Mouse (Mus musculus) midbrain, embryonic 15.5 days (tissue): ENCODE results near the gene Muc20. TPM values are rescaled to one million over a fixed set of nuclear protein-coding genes. Genes with fewer than 3 reads are reported as not detected.

Experiments
- ATAC-seq: fragments of 200-750 bp; cut with Nextera tagmentation; replicated peaks from 2 replicates; pipeline ENCODE4 v1.8.0; 2017; ENCODE audit warnings: moderate TSS enrichment
- H3K27ac ChIP-seq: fragments of 300-500 bp; sonication (generic); 2 replicates; pipeline ENCODE4 v1.5.1; 2015; ENCODE audit warnings: mild to moderate bottlenecking, inconsistent platforms
- H3K27me3 ChIP-seq: fragments of 300-500 bp; sonication (generic); replicated peaks from 2 replicates; pipeline ENCODE4 v1.6.1; 2015; ENCODE audit warnings: inconsistent platforms
- H3K36me3 ChIP-seq: fragments of 300-500 bp; sonication (generic); replicated peaks from 2 replicates; pipeline ENCODE4 v1.6.1; 2015; ENCODE audit warnings: inconsistent platforms
- H3K4me1 ChIP-seq: fragments of 300-500 bp; sonication (generic); 2 replicates; pipeline ENCODE4 v1.6.1; 2015; ENCODE audit warnings: inconsistent platforms
- H3K4me2 ChIP-seq: fragments of 300-500 bp; sonication (generic); 2 replicates; pipeline ENCODE4 v1.6.1; 2015; ENCODE audit warnings: inconsistent platforms, mild to moderate bottlenecking, moderate library complexity
- H3K4me3 ChIP-seq: fragments of 300-500 bp; sonication (generic); 2 replicates; pipeline ENCODE4 v1.5.1; 2015; ENCODE audit warnings: mild to moderate bottlenecking, inconsistent platforms
- H3K9ac ChIP-seq: fragments of 300-500 bp; sonication (generic); 2 replicates; pipeline ENCODE4 v1.6.1; 2015; ENCODE audit warnings: mild to moderate bottlenecking, inconsistent platforms
- H3K9me3 ChIP-seq: fragments of 300-500 bp; sonication (generic); 2 replicates; pipeline ENCODE4 v1.6.1; 2016; ENCODE audit warnings: inconsistent platforms
- WGBS: fragments of 180-500 bp; shearing (Covaris S2); methylation state at CpG from one replicate; pipeline ENCODE4 v1.1.7; 2015; ENCODE audit warnings: mixed read lengths; 5-methylcytosine and 5-hydroxymethylcytosine counted together
- polyA plus RNA-seq: library from polyadenylated mRNA; unstranded; fragments of >200 nt; fragmentation: Nextera tagmentation; extraction: Ambion mirVana; gene quantifications from 2 replicates; pipeline ENCODE4 v1.2.1, GENCODE M21; 2015

Muc20 gene
- polyA plus RNA-seq, 1 experiment from 2014 or later: not detected

- ATAC-seq: 0 out of 2 replicates have a peak, but pooled peaks have one; percentile 27
Observed at GRCm38 (mm10) chr16:32814539-32814938, 17.3 kb upstream of the Muc20 start.

DNA sequence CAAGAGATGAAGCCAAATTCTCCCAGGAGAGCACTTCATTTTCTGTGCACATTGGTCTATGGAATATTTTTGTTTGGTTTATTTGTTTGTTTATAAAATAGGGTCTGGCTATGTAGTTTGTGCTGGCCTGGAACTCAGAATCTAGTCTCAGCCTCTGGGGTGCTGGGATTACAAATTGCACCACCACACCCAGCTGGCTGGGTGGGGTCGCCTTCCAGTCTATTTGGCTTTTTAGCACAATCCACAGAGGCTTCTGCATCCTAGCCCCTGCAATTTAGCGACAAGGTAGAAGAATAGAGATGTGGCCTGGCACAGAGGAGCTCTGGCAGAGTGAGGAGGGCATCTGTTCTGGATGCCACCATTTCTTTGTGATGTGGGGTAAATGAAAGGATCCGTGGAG lies 16.5 kb upstream of the Muc20 start:
- WGBS: 66% methylated on average over 3 of the region's 3 CpGs
- no peak overlapping the region for H3K27ac ChIP-seq
- no peaks in the 10 kb centered on the region for H3K9me3 ChIP-seq
- H3K4me1 ChIP-seq: peaks cover 9% of the 10 kb centered on the region
- H3K9ac ChIP-seq: no peak overlapping the region
- no peak overlapping the region for H3K4me3 ChIP-seq
- no peak for ATAC-seq
- no peaks in the 10 kb centered on the region for H3K27me3 ChIP-seq
- H3K36me3 ChIP-seq: no peaks in the 10 kb centered on the region
- no peak overlapping the region for H3K4me2 ChIP-seq

More at GRCm38 (mm10) chr16:32814539-32814938, 17.3 kb upstream of the Muc20 start:
- no peaks in the 10 kb centered on the region for H3K27me3 ChIP-seq
- H3K4me1 ChIP-seq: peaks cover 9% of the 10 kb centered on the region
- peak overlapping the region; percentile 58 for H3K4me2 ChIP-seq
- H3K27ac ChIP-seq: no peak overlapping the region
- H3K36me3 ChIP-seq: no peaks in the 10 kb centered on the region
- H3K4me3 ChIP-seq: peak overlapping the region; percentile 34
- no peaks in the 10 kb centered on the region for H3K9me3 ChIP-seq
- 29% methylated on average over 14 of the region's 14 CpGs for WGBS
- H3K9ac ChIP-seq: peak overlapping the region; percentile 17; the same call in 1 of the 2 replicates

DNA sequence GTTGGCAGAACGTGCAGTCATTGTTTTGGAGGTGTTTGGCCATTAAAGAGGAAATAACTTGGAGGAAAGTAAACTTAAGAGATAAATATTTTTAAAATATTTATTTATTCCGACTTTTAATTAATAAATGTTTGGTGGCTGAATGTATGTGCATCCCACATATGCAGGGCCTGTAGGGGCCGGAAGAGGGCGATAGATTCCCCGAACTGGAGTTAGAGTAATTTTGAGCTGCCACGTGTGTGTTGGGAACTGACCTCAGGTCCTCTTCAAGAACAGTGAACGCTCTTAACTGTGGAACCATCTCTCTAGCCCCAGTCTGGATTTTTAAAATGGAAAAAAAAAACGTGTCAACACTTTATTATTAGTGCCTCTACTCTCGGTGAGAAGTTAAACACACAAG lies 16.1 kb upstream of the Muc20 start:
- WGBS: 49% methylated on average over 9 of the region's 9 CpGs
- no peak for ATAC-seq
- no peak overlapping the region for H3K4me2 ChIP-seq
- H3K27me3 ChIP-seq: no peaks in the 10 kb centered on the region
- no peak overlapping the region for H3K4me3 ChIP-seq
- H3K4me1 ChIP-seq: peaks cover 9% of the 10 kb centered on the region
- no peaks in the 10 kb centered on the region for H3K9me3 ChIP-seq
- no peaks in the 10 kb centered on the region for H3K36me3 ChIP-seq
- no peak overlapping the region for H3K27ac ChIP-seq
- no peak overlapping the region for H3K9ac ChIP-seq

DNA sequence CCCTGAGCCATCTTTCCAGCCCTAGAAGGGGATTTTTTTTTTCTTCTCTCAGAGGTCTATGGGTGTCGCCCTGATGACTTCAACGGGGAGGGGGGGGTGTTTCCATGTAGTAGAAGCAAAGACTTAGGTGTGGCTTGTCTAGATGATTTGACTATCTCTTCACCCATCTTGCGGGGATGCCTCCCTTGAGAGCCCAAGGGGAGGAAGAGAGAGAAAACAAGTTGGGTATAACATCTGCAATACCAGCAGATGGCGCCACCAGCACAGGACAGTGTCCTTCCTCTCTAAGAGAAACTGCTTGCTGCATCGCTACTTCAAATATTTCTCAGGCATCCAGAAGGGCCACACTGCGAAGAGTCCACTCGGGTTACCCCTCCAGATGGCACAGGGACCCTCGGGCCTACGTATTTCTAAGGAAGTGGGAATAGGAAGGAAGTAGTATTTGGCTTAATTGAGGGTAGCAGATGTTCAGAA lies 15.7 kb upstream of the Muc20 start:
- H3K9me3 ChIP-seq: no peaks in the 10 kb centered on the region
- H3K27ac ChIP-seq: no peak overlapping the region
- H3K27me3 ChIP-seq: no peaks in the 10 kb centered on the region
- peak; percentile 50; the same call in 1 of the 2 replicates for ATAC-seq
- no peak overlapping the region for H3K4me2 ChIP-seq
- peaks cover 9% of the 10 kb centered on the region for H3K4me1 ChIP-seq
- 4% methylated on average over 9 of the region's 9 CpGs for WGBS
- H3K9ac ChIP-seq: no peak overlapping the region
- no peaks in the 10 kb centered on the region for H3K36me3 ChIP-seq
- no peak overlapping the region for H3K4me3 ChIP-seq

DNA sequence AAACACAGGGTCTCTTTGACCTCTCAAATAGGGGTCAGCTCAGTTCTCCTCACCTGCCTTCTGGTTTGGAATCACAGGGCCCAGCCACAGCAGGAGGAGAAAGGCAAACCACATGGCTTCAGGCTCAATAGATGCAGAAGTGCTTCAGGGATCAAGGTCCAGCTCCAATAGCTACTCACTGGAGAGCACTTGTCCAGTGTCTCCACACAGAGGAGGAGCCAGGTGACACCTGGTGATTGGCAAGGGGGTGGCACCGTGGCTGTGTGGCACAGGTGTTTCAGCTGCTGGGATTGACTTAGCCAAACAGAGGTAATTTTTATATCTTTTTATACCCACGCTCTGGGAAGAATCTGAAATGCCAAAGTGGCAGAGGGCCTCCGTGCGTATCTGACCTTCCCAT lies 13.1 kb upstream of the Muc20 start, which contains the start of gene Smbd1:
Gene Smbd1, minus strand, starts transcription at position 157 of the 400 bp plus-strand sequence.
- Histone ChIP-seq H3K27ac (no peak within 1 kb of the TSS), H3K4me2 (no peak within 1 kb of the TSS), H3K4me1 (peaks cover 9% of the 10 kb centered on the region), H3K36me3 (no peaks in the 10 kb centered on the region), H3K27me3 (no peaks in the 10 kb centered on the region), H3K9ac (no peak within 1 kb of the TSS), H3K4me3 (no peak within 1 kb of the TSS), H3K9me3 (no peaks in the 10 kb centered on the region)
- 89% methylated on average over 4 of the region's 4 CpGs for WGBS
- no peak for ATAC-seq

DNA sequence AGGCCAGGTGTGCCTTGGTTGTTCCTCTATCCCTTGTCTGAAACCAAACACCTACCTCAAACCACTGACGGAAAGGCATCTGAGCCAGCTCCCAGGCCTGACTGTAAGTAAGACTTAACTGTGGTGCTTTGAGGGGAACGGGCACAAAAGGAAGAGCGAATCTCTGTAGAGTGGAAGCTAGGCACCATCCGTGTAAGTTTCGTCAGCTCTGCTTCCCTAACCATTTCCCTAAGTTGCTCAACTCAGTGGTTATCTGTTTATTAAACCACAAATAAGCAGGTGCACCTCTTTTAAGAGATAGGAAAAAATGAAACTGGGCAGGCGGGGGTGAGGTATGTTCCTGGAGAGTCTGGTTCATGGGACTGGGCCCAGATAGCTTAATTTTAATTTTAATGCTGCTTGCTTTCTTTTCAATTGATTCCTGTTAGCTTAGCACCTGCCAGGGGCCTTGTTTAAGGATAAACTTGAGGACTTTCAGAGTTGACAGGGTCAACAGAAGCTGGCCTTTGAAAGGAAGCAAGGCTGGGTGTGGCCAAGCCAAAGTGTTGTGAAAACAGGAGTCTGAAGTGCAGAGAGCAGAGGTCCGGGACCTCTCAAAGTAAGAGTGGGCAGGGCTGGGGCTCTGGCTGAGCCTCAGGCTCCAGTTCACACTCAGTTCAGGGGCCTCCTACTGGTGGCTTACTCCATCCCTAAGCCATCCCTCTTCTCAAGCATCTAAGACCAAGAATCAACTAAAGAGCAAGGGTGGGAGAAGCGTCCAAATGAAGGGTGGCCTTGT lies 10.4 kb upstream of the Muc20 start:
- no peaks in the 10 kb centered on the region; the same call in 1 of the 2 replicates for H3K4me1 ChIP-seq
- no peak for ATAC-seq
- H3K36me3 ChIP-seq: no peaks in the 10 kb centered on the region
- no peak overlapping the region for H3K4me3 ChIP-seq
- H3K4me2 ChIP-seq: no peak overlapping the region
- H3K27ac ChIP-seq: no peak overlapping the region
- no peaks in the 10 kb centered on the region for H3K27me3 ChIP-seq
- 65% methylated on average over 8 of the region's 8 CpGs for WGBS
- H3K9me3 ChIP-seq: no peaks in the 10 kb centered on the region
- H3K9ac ChIP-seq: no peak overlapping the region

DNA sequence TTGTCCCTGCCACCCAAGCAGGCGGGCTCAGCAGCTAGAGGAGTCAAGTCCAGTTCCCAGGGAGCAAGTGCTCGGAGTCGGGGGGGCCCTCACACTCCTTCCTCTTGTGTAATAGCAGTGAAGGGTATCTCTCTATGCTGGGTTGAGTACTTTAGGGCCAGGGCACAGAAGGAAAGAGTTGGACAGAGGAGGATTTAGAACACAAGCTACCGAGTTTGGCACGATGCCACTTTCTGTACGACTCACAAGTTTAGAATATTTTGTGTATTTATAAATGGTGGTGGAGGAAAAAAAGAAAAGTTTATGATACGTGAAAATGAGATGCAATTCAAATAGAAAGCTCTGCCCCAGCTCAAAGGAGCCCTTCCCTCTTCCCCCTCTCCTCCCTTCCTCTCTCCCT lies 7.9 kb upstream of the Muc20 start:
- 79% methylated on average over 7 of the region's 7 CpGs for WGBS

DNA sequence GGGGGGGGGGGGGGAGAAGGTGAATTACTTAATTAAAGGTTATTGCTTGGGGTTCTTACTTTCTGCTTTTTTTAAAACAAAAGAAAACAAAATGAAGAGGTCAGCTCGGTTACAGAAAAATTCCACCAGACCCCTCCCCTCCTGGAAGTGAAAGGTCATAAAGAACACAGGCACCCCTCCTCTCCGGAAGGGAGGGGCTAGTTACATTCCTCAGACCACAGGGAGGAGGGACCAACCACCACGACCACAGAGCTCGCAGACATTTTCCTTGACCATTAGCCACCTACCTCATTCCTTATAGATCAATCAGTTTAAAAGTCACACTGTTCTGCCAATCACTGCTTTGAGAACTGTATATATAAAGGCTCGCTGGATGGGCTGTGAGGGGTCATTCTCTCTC lies 6.7 kb upstream of the Muc20 start:
- H3K9me3 ChIP-seq: no peaks in the 10 kb centered on the region
- H3K4me3 ChIP-seq: no peak overlapping the region
- H3K27ac ChIP-seq: no peak overlapping the region
- WGBS: 62% methylated on average over 5 of the region's 5 CpGs
- no peak overlapping the region for H3K4me2 ChIP-seq
- no peaks in the 10 kb centered on the region for H3K36me3 ChIP-seq
- no peaks in the 10 kb centered on the region; the same call in 1 of the 2 replicates for H3K4me1 ChIP-seq
- H3K27me3 ChIP-seq: no peaks in the 10 kb centered on the region
- no peak overlapping the region for H3K9ac ChIP-seq
- no peak for ATAC-seq

More for the DNA sequence above, 7.9 kb upstream of the Muc20 start:
- Histone ChIP-seq H3K9me3 (no peaks in the 10 kb centered on the region), H3K4me2 (no peak overlapping the region), H3K27ac (no peak overlapping the region), H3K27me3 (no peaks in the 10 kb centered on the region), H3K9ac (no peak overlapping the region), H3K36me3 (no peaks in the 10 kb centered on the region), H3K4me1 (no peaks in the 10 kb centered on the region; the same call in 1 of the 2 replicates), H3K4me3 (no peak overlapping the region)
- ATAC-seq: no peak

- no peaks in the 10 kb centered on the region; the same call in 1 of the 2 replicates for H3K4me1 ChIP-seq
- H3K4me2 ChIP-seq: no peak overlapping the region
- WGBS: 53% methylated on average over 6 of the region's 6 CpGs
- H3K4me3 ChIP-seq: no peak overlapping the region
- H3K27me3 ChIP-seq: no peaks in the 10 kb centered on the region
- 0 out of 2 replicates have a peak overlapping the region, but pooled peaks have one; percentile 21 for H3K27ac ChIP-seq
- ATAC-seq: peak; percentile 88
- no peaks in the 10 kb centered on the region for H3K9me3 ChIP-seq
- no peak overlapping the region for H3K9ac ChIP-seq
- H3K36me3 ChIP-seq: no peaks in the 10 kb centered on the region
Observed at GRCm38 (mm10) chr16:32803252-32803853, 6.1 kb upstream of the Muc20 start.

GRCm38 (mm10) chr16:32796676-32797425 lies 384 bp downstream of the Muc20 start:
- Histone ChIP-seq H3K4me3 (no peak overlapping the region), H3K4me1 (no peaks in the 10 kb centered on the region), H3K27me3 (no peaks in the 10 kb centered on the region), H3K4me2 (no peak overlapping the region), H3K27ac (no peak overlapping the region), H3K9ac (no peak overlapping the region), H3K9me3 (no peaks in the 10 kb centered on the region), H3K36me3 (no peaks in the 10 kb centered on the region)
- 71% methylated on average over 14 of the region's 14 CpGs for WGBS
- ATAC-seq: no peak

DNA sequence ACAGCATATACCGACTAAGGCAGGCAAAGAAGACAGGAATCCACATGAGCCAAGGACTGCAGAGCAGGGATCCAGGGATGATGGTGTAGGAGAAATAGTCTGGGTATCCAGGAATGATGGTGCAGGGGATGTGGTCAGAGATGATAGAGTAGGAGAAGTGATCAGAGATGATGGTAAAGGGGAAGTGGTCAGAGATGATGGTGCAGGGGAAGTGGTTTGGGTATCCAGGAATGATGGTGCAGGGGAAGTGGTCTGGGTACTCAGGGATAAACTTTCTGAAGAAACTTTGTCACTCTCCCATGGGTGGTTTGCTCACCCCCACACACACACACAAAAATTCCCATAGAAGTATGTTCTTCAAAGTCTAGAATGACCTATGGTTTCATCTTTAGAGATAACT lies 2.1 kb downstream of the Muc20 start:
- 95% methylated on average over 1 of the region's 1 CpGs for WGBS
- H3K27ac ChIP-seq: no peak overlapping the region
- no peak overlapping the region for H3K4me2 ChIP-seq
- H3K9ac ChIP-seq: no peak overlapping the region
- H3K4me3 ChIP-seq: no peak overlapping the region
- H3K9me3 ChIP-seq: no peaks in the 10 kb centered on the region
- H3K27me3 ChIP-seq: no peaks in the 10 kb centered on the region
- H3K4me1 ChIP-seq: no peaks in the 10 kb centered on the region
- ATAC-seq: no peak
- H3K36me3 ChIP-seq: no peaks in the 10 kb centered on the region

- H3K4me2 ChIP-seq: no peak overlapping the region
- no peaks in the 10 kb centered on the region for H3K9me3 ChIP-seq
- no peaks in the 10 kb centered on the region for H3K27me3 ChIP-seq
- no peaks in the 10 kb centered on the region for H3K36me3 ChIP-seq
- no peak overlapping the region for H3K9ac ChIP-seq
- no peak overlapping the region for H3K4me3 ChIP-seq
- no peaks in the 10 kb centered on the region for H3K4me1 ChIP-seq
- WGBS: 95% methylated on average over 5 of the region's 5 CpGs
- H3K27ac ChIP-seq: no peak overlapping the region
- no peak for ATAC-seq
Observed at GRCm38 (mm10) chr16:32790056-32790455, 7.2 kb downstream of the Muc20 start.
